Mouse (Mus musculus): ENCODE data around the gene Hmgcl. TPM values are rescaled to one million over a fixed set of nuclear protein-coding genes. Genes with fewer than 3 reads are reported as not detected.

Gene Hmgcl
- polyA plus RNA-seq, 1 experiment from 2014 or later: 71.0 TPM

DNA sequence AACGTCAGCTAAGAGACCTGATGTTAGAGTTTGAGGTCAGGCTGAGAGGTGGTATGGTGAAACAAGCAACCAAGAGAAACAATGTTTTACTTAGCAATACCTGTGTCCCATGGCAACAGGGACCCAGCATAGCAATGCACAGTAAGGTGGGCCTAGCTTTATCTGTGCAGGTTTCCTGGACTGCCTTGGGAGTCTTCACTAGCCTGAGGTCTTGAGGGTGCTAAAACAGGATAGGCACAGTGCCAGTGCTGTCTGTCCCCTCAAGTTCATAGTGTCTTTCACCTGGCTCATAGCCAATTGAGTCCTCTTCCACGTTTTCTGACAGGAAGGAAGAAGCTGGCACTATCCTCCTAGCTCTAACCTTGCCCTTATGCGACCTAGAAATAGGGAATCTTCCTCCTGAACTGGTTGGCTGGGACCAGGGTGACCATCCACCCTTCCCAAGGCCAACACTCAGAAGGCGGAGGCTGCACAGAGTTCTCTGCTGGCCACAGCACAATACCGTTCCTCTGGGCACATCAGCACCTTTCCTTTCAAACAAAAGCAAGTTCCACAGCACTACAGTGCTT lies 57.9 kb downstream of the Hmgcl start:
- Histone ChIP-seq H3K27me3 (replicated peaks; ENCODE audit: control insufficient read depth, insufficient read depth, low read length) (no peaks in the 10 kb centered on the region), H3K27ac (ENCODE audit: low read depth, low read length) (no peak overlapping the region), H3K9ac (ENCODE audit: low read length) (no peak overlapping the region), H3K4me2 (ENCODE audit: low read length) (no peak overlapping the region), H3K36me3 (ENCODE audit: control insufficient read depth, insufficient read depth, low read length) (peaks cover 67% of the 10 kb centered on the region), H3K4me1 (ENCODE audit: control insufficient read depth, insufficient read depth, low read length) (no peaks in the 10 kb centered on the region), H3K4me3 (ENCODE audit: low read depth, low read length) (no peak overlapping the region), H3K9me3 (replicated peaks; ENCODE audit: control insufficient read depth, low read length) (no peaks in the 10 kb centered on the region)
- 91% methylated on average over 5 of the region's 5 CpGs for WGBS
- DNase-seq (ENCODE audit: low spot score): no peak
- no peak for ATAC-seq

DNA sequence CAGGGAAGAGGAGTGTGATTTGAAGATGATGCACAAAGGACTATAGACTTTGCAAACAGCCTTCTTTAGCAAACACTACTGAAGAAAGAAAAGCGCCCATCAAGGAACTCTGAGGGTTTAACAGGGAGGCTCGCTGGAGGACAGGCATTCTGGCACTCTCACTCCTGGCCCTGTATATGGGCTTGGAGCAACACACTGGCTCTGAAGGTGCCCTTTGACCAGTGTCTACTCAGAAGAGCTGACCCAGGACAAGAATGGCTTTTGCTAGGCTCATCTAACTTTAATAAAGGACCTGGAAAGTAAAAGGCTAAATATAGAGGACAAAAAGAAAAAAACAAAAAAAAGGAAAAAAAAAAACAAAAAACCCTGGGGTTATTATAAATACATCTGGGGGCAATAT lies 58.7 kb downstream of the Hmgcl start:
- Histone ChIP-seq H3K9ac (ENCODE audit: low read length) (no peak overlapping the region), H3K27ac (ENCODE audit: low read depth, low read length) (no peak overlapping the region), H3K36me3 (ENCODE audit: control insufficient read depth, insufficient read depth, low read length) (peaks cover 73% of the 10 kb centered on the region), H3K4me2 (ENCODE audit: low read length) (no peak overlapping the region), H3K4me3 (ENCODE audit: low read depth, low read length) (no peak overlapping the region), H3K4me1 (ENCODE audit: control insufficient read depth, insufficient read depth, low read length) (no peaks in the 10 kb centered on the region), H3K9me3 (replicated peaks; ENCODE audit: control insufficient read depth, low read length) (no peaks in the 10 kb centered on the region), H3K27me3 (replicated peaks; ENCODE audit: control insufficient read depth, insufficient read depth, low read length) (no peaks in the 10 kb centered on the region)
- no peak for ATAC-seq
- DNase-seq (ENCODE audit: low spot score): no peak
- 91% methylated on average over 2 of the region's 2 CpGs for WGBS

DNA sequence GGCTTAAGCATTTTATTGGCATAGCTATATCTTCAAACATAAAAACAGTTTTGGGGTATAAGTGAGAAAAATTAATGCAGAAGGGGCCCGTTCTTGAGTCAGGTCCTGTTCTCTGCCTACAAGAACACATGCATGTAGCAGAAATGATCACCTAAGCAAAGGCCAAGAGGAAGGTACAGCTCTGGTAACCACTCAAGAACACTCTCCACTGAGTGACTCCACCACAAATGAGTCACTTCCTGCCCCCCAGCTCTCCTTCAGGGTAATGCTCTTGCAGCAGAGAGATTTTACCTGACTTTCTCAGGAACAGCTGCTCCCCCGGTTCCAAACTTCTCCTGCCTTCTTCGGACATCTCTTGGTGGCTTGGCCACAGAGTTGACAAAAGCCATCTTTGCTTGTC lies 60.6 kb downstream of the Hmgcl start:
- H3K27me3 ChIP-seq (replicated peaks; ENCODE audit: control insufficient read depth, insufficient read depth, low read length): no peaks in the 10 kb centered on the region
- H3K27ac ChIP-seq (ENCODE audit: low read depth, low read length): no peak overlapping the region
- no peaks in the 10 kb centered on the region for H3K4me1 ChIP-seq (ENCODE audit: control insufficient read depth, insufficient read depth, low read length)
- no peak overlapping the region for H3K4me2 ChIP-seq (ENCODE audit: low read length)
- no peaks in the 10 kb centered on the region for H3K9me3 ChIP-seq (replicated peaks; ENCODE audit: control insufficient read depth, low read length)
- peaks cover 90% of the 10 kb centered on the region for H3K36me3 ChIP-seq (ENCODE audit: control insufficient read depth, insufficient read depth, low read length)
- no peak overlapping the region for H3K9ac ChIP-seq (ENCODE audit: low read length)
- WGBS: 96% methylated on average over 3 of the region's 3 CpGs
- H3K4me3 ChIP-seq (ENCODE audit: low read depth, low read length): no peak overlapping the region
- no peak for DNase-seq (ENCODE audit: low spot score)
- no peak for ATAC-seq

DNA sequence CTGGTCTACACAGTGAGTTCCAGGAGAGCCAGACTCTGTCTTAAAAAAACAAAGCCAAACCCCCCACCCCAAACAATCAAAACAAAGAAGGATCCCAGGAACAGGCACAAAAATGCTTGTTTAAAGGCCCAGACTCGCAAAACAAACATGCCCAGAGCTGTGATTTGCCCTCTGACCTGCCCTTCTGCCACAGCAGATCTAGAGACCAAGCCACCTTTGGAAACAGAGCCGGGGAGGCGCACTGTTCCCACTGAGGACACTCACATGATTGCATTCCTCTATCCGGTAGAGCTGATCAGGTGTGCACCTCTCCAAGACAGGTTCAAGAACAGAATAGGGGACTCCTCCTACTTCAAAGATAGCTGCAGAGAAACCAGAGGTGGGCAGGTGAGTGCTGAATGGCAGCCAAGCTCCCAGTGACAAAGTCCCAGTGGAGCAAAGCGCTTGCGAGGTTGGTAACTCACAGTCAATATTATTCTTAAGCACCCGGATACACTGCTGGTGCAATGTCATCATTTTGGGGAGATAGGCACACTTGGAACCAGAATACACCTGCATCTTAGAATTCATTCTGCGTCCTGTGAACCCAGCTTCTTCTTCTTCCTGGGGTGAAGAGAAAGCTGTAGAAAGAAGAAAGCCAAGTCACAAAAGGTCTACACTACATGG lies 62.7 kb downstream of the Hmgcl start:
- WGBS: 95% methylated on average over 8 of the region's 8 CpGs
- DNase-seq (ENCODE audit: low spot score): no peak
- H3K4me2 ChIP-seq (ENCODE audit: low read length): no peak overlapping the region
- no peak for ATAC-seq
- H3K27ac ChIP-seq (ENCODE audit: low read depth, low read length): no peak overlapping the region
- H3K9ac ChIP-seq (ENCODE audit: low read length): no peak overlapping the region
- peaks cover 91% of the 10 kb centered on the region for H3K36me3 ChIP-seq (ENCODE audit: control insufficient read depth, insufficient read depth, low read length)
- H3K4me1 ChIP-seq (ENCODE audit: control insufficient read depth, insufficient read depth, low read length): no peaks in the 10 kb centered on the region
- H3K9me3 ChIP-seq (replicated peaks; ENCODE audit: control insufficient read depth, low read length): no peaks in the 10 kb centered on the region
- no peak overlapping the region for H3K4me3 ChIP-seq (ENCODE audit: low read depth, low read length)
- no peaks in the 10 kb centered on the region for H3K27me3 ChIP-seq (replicated peaks; ENCODE audit: control insufficient read depth, insufficient read depth, low read length)

DNA sequence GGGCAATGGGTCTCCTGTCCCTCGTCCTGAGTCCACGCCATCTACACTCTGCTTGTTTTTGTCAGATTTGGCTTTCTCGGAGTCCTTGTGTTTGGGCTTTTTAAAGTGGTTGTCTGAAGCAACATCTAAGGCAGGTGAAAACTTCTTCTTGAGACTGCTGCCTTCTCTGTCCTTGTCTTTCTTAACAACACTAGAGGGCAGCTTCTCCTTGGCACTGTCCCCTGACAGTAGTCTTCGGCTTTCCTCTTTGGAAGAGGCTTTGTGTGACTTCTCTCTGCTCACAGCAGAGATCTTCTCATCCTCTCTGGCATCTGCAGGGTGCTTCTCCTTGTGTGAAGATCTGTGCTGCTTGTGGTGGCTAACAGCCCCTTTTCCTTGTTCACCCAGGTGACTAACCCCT lies 64.3 kb downstream of the Hmgcl start:
- no peak overlapping the region for H3K27ac ChIP-seq (ENCODE audit: low read depth, low read length)
- ATAC-seq (no peak), DNase-seq (ENCODE audit: low spot score) (no peak)
- 93% methylated on average over 4 of the region's 4 CpGs for WGBS
- H3K4me2 ChIP-seq (ENCODE audit: low read length): no peak overlapping the region
- H3K36me3 ChIP-seq (ENCODE audit: control insufficient read depth, insufficient read depth, low read length): peaks cover 79% of the 10 kb centered on the region
- no peaks in the 10 kb centered on the region for H3K9me3 ChIP-seq (replicated peaks; ENCODE audit: control insufficient read depth, low read length)
- no peak overlapping the region for H3K9ac ChIP-seq (ENCODE audit: low read length)
- no peak overlapping the region for H3K4me3 ChIP-seq (ENCODE audit: low read depth, low read length)
- no peaks in the 10 kb centered on the region for H3K27me3 ChIP-seq (replicated peaks; ENCODE audit: control insufficient read depth, insufficient read depth, low read length)
- H3K4me1 ChIP-seq (ENCODE audit: control insufficient read depth, insufficient read depth, low read length): no peaks in the 10 kb centered on the region

Other genes starting within 250 kb of the Hmgcl start
- not detected in 2 replicates for gene Il22ra1, start 218.3 kb upstream of the Hmgcl start, polyA plus RNA-seq (2014; fragmentation: Nextera tagmentation; extraction: Ambion mirVana)
- 0.17 and 0.22 TPM in 2 replicates for gene Myom3, start 186.7 kb upstream of the Hmgcl start, polyA plus RNA-seq (2014; fragmentation: Nextera tagmentation; extraction: Ambion mirVana)
- 259 and 304 TPM in 2 replicates for gene Srsf10, start 90.7 kb upstream of the Hmgcl start, polyA plus RNA-seq (2014; fragmentation: Nextera tagmentation; extraction: Ambion mirVana)
- gene Pnrc2, start 72.6 kb upstream of the Hmgcl start, polyA plus RNA-seq (2014; fragmentation: Nextera tagmentation; extraction: Ambion mirVana): 162 and 165 TPM in 2 replicates
- 0.05 and 0.10 TPM in 2 replicates for gene Cnr2, start 51.1 kb upstream of the Hmgcl start, polyA plus RNA-seq (2014; fragmentation: Nextera tagmentation; extraction: Ambion mirVana)
- 53.1 and 60.7 TPM in 2 replicates for gene Fuca1, start 25.7 kb upstream of the Hmgcl start, polyA plus RNA-seq (2014; fragmentation: Nextera tagmentation; extraction: Ambion mirVana)
- 32.9 and 35.7 TPM in 2 replicates for gene Gale, start 17.3 kb downstream of the Hmgcl start, polyA plus RNA-seq (2014; fragmentation: Nextera tagmentation; extraction: Ambion mirVana)
- gene Lypla2, start 26.2 kb downstream of the Hmgcl start, polyA plus RNA-seq (2014; fragmentation: Nextera tagmentation; extraction: Ambion mirVana): 163 and 168 TPM in 2 replicates
- gene Pithd1, start 40.8 kb downstream of the Hmgcl start, polyA plus RNA-seq (2014; fragmentation: Nextera tagmentation; extraction: Ambion mirVana): 56.1 and 58.0 TPM in 2 replicates
- gene Eloa, start 75.3 kb downstream of the Hmgcl start, polyA plus RNA-seq (2014; fragmentation: Nextera tagmentation; extraction: Ambion mirVana): 33.7 and 38.1 TPM in 2 replicates
- 331 and 459 TPM in 2 replicates for gene Rpl11, start 107.0 kb downstream of the Hmgcl start, polyA plus RNA-seq (2014; fragmentation: Nextera tagmentation; extraction: Ambion mirVana)
- gene Id3, start 197.0 kb downstream of the Hmgcl start, polyA plus RNA-seq (2014; fragmentation: Nextera tagmentation; extraction: Ambion mirVana): 117 and 118 TPM in 2 replicates
- gene E2f2, start 225.9 kb downstream of the Hmgcl start, polyA plus RNA-seq (2014; fragmentation: Nextera tagmentation; extraction: Ambion mirVana): 4.5 and 5.5 TPM in 2 replicates